Mouse (Mus musculus) adrenal gland, postnatal 14 days (tissue): ENCODE measurements around the gene Nhs. TPM values are rescaled to one million over a fixed set of nuclear protein-coding genes. Genes with fewer than 3 reads are reported as not detected.

Experiments used
- DNase-seq: peaks from one replicate; pipeline ENCODE4 v3.0.0; 2021; ENCODE audit warnings: mixed read lengths
- long read RNA-seq, 2 experiments: library from polyadenylated mRNA; stranded (forward); transcript quantifications; one replicate each; pipeline ENCODE4 v2.0.0; 2021
- total RNA-seq: library from RNA; stranded (reverse); gene quantifications from 2 replicates; pipeline ENCODE4 v1.2.3, GENCODE M21; 2021

The Nhs gene
- 1.3 and 1.6 TPM in 2 replicates for total RNA-seq
- long read RNA-seq, experiment 1, partial matches to known transcripts = 0 of 1 reads
- long read RNA-seq, experiment 1, other reads (novel, unspliced or antisense) = 1 of 1 reads
- long read RNA-seq, experiment 2 = 0 reads

- DNase-seq = peak; percentile 85
Measured at GRCm38 (mm10) chrX:162159637-162160611, at the start of gene Nhs. Nhs (minus strand) TSS chrX:162159730.

- DNase-seq = no peak
Measured at GRCm38 (mm10) chrX:162206350-162206884, 46.9 kb upstream of the Nhs start.

GRCm38 (mm10) chrX:162158743-162159636 is 540 bp downstream of the Nhs start:
- peak; percentile 48 for DNase-seq

GRCm38 (mm10) chrX:162158142-162158541 is 1.4 kb downstream of the Nhs start:
- DNase-seq = peak; percentile 9

- no peak for DNase-seq
Measured at GRCm38 (mm10) chrX:162137807-162138206, 21.7 kb downstream of the Nhs start.

GRCm38 (mm10) chrX:162113257-162113656 is 46.3 kb downstream of the Nhs start:
- DNase-seq = peak; percentile 17

GRCm38 (mm10) chrX:162102802-162103434 is 56.6 kb downstream of the Nhs start:
- DNase-seq = no peak

- peak; percentile 5 for DNase-seq
Measured at GRCm38 (mm10) chrX:162098364-162098763, 61.2 kb downstream of the Nhs start.

GRCm38 (mm10) chrX:162087291-162087690 is 72.2 kb downstream of the Nhs start:
- DNase-seq = peak; percentile 30

GRCm38 (mm10) chrX:162085897-162086200 is 73.7 kb downstream of the Nhs start:
- no peak for DNase-seq

GRCm38 (mm10) chrX:162085062-162085896 is 74.3 kb downstream of the Nhs start:
- no peak for DNase-seq

- DNase-seq = no peak
Measured at GRCm38 (mm10) chrX:162063164-162063563, 96.4 kb downstream of the Nhs start.

GRCm38 (mm10) chrX:162055635-162056034 is 103.9 kb downstream of the Nhs start:
- no peak for DNase-seq

- DNase-seq = no peak
Measured at GRCm38 (mm10) chrX:162053566-162053965, 106.0 kb downstream of the Nhs start.

- DNase-seq = no peak
Measured at GRCm38 (mm10) chrX:162052534-162052933, 107.0 kb downstream of the Nhs start.

- no peak for DNase-seq
Measured at GRCm38 (mm10) chrX:162049616-162050015, 109.9 kb downstream of the Nhs start.

GRCm38 (mm10) chrX:162045527-162045926 is 114.0 kb downstream of the Nhs start:
- DNase-seq = no peak

- DNase-seq = no peak
Measured at GRCm38 (mm10) chrX:162044109-162044508, 115.4 kb downstream of the Nhs start.

- peak; percentile 59 for DNase-seq
Measured at GRCm38 (mm10) chrX:162025210-162025953, 134.1 kb downstream of the Nhs start.

GRCm38 (mm10) chrX:162021724-162022123 is 137.8 kb downstream of the Nhs start:
- no peak for DNase-seq
